Mouse (Mus musculus) testis, adult 2 months (tissue): ENCODE results near the gene Zic1. TPM values are rescaled to one million over a fixed set of nuclear protein-coding genes. Genes with fewer than 3 reads are reported as not detected.

Experiments used
- H3K27ac ChIP-seq: fragments of 200-500 bp; 2 replicates; pipeline ENCODE4 v1.5.1; 2012; ENCODE audit warnings: low read depth, low read length; ENCODE audit not compliant: control insufficient read depth, insufficient read depth
- H3K27me3 ChIP-seq: fragments of 200-500 bp; 2 replicates; pipeline ENCODE4 v1.6.1; 2012; ENCODE audit warnings: mild to moderate bottlenecking, low read length, moderate library complexity; ENCODE audit not compliant: control insufficient read depth, insufficient read depth
- H3K36me3 ChIP-seq: fragments of 200-500 bp; 2 replicates; pipeline ENCODE4 v1.6.1; 2012; ENCODE audit warnings: mild to moderate bottlenecking, low read length; ENCODE audit not compliant: control insufficient read depth, insufficient read depth
- H3K4me1 ChIP-seq: fragments of 200-500 bp; 2 replicates; pipeline ENCODE4 v1.6.1; 2012; ENCODE audit warnings: low read length; ENCODE audit not compliant: control insufficient read depth, insufficient read depth
- H3K4me3 ChIP-seq: fragments of 200-500 bp; 2 replicates; pipeline ENCODE4 v1.5.1; 2012; ENCODE audit warnings: low read depth, mild to moderate bottlenecking, low read length, moderate library complexity, mixed read lengths; ENCODE audit not compliant: control insufficient read depth
- CTCF ChIP-seq: fragments of 200-500 bp; IDR thresholded peaks from 2 replicates; pipeline ENCODE4 v1.5.1; 2012; ENCODE audit warnings: low read depth, mild to moderate bottlenecking, inconsistent platforms, low read length, moderate library complexity; ENCODE audit not compliant: control insufficient read depth, insufficient read depth, insufficient replicate concordance
- POLR2A ChIP-seq: fragments of 200-500 bp; IDR thresholded peaks from 2 replicates; pipeline ENCODE4 v1.6.1; 2012; ENCODE audit warnings: low read depth, mild to moderate bottlenecking, inconsistent platforms, low read length, moderate library complexity; ENCODE audit not compliant: control insufficient read depth
- polyA plus RNA-seq: library from polyadenylated mRNA; depleted of rRNA; stranded (reverse); fragments of >200 nt; gene quantifications from 2 replicates; pipeline ENCODE4 v1.2.3, GENCODE M21; 2012

Gene Zic1
- polyA plus RNA-seq, 1 experiment: 0.86 TPM

GRCm38 (mm10) chr9:91387740-91388080 is 22.1 kb upstream of the Zic1 start:
- no peak overlapping the region for H3K4me3 ChIP-seq
- no peak for TF ChIP-seq CTCF
- no peak for TF ChIP-seq POLR2A

GRCm38 (mm10) chr9:91386891-91387739 is 21.5 kb upstream of the Zic1 start:
- TF ChIP-seq POLR2A (no peak), CTCF (no peak)
- no peak overlapping the region for H3K27ac ChIP-seq
- H3K36me3 ChIP-seq: no peaks in the 10 kb centered on the region
- peaks cover 4% of the 10 kb centered on the region; the same call in 1 of the 2 replicates for H3K4me1 ChIP-seq
- peaks cover 2% of the 10 kb centered on the region; the same call in 1 of the 2 replicates for H3K27me3 ChIP-seq
- H3K4me3 ChIP-seq: no peak overlapping the region

More at GRCm38 (mm10) chr9:91387740-91388080, 22.1 kb upstream of the Zic1 start:
- peaks cover 4% of the 10 kb centered on the region; the same call in 1 of the 2 replicates for H3K4me1 ChIP-seq
- H3K36me3 ChIP-seq: no peaks in the 10 kb centered on the region
- H3K27me3 ChIP-seq: peaks cover 2% of the 10 kb centered on the region; the same call in 1 of the 2 replicates
- H3K27ac ChIP-seq: no peak overlapping the region

GRCm38 (mm10) chr9:91386502-91386890 is 20.9 kb upstream of the Zic1 start:
- H3K36me3 ChIP-seq: no peaks in the 10 kb centered on the region
- peaks cover 2% of the 10 kb centered on the region; the same call in 1 of the 2 replicates for H3K27me3 ChIP-seq
- H3K4me3 ChIP-seq: no peak overlapping the region
- peaks cover 4% of the 10 kb centered on the region; the same call in 1 of the 2 replicates for H3K4me1 ChIP-seq
- H3K27ac ChIP-seq: no peak overlapping the region
- no peak for TF ChIP-seq CTCF
- no peak for TF ChIP-seq POLR2A

GRCm38 (mm10) chr9:91385561-91386430 is 20.2 kb upstream of the Zic1 start:
- no peak for TF ChIP-seq CTCF
- no peak for TF ChIP-seq POLR2A
- no peak overlapping the region for H3K27ac ChIP-seq
- H3K27me3 ChIP-seq: peaks cover 2% of the 10 kb centered on the region; the same call in 1 of the 2 replicates
- H3K4me1 ChIP-seq: peaks cover 4% of the 10 kb centered on the region; the same call in 1 of the 2 replicates
- H3K4me3 ChIP-seq: no peak overlapping the region
- H3K36me3 ChIP-seq: no peaks in the 10 kb centered on the region

GRCm38 (mm10) chr9:91384693-91385560 is 19.3 kb upstream of the Zic1 start:
- Histone ChIP-seq H3K4me3 (no peak overlapping the region), H3K36me3 (no peaks in the 10 kb centered on the region), H3K27ac (no peak overlapping the region), H3K4me1 (peaks cover 4% of the 10 kb centered on the region; the same call in 1 of the 2 replicates), H3K27me3 (peaks cover 2% of the 10 kb centered on the region; the same call in 1 of the 2 replicates)
- TF ChIP-seq POLR2A: no peak
- no peak for TF ChIP-seq CTCF

GRCm38 (mm10) chr9:91384136-91384500 is 18.5 kb upstream of the Zic1 start:
- peaks cover 2% of the 10 kb centered on the region; the same call in 1 of the 2 replicates for H3K27me3 ChIP-seq
- no peaks in the 10 kb centered on the region for H3K36me3 ChIP-seq
- no peak overlapping the region for H3K27ac ChIP-seq
- H3K4me1 ChIP-seq: peaks cover 4% of the 10 kb centered on the region; the same call in 1 of the 2 replicates
- TF ChIP-seq CTCF (no peak), POLR2A (no peak)
- H3K4me3 ChIP-seq: no peak overlapping the region
